Mouse (Mus musculus) ES-Bruce4 (cell line): Measurements from ENCODE around the gene Rpl35a. TPM values are rescaled to one million over a fixed set of nuclear protein-coding genes. Genes with fewer than 3 reads are reported as not detected.
A peak's percentile ranks its signal among the peaks of the same experiment; 100 is the strongest.
"Not testable (repeated sequence)": the region's sequence is repeated elsewhere in the genome, so short reads cannot be mapped to it uniquely, and the experiment has no call there.

ENCODE experiments used
- H3K27ac ChIP-seq: 2 replicates; pipeline ENCODE4 v1.5.1; 2012; ENCODE audit warnings: low read length, inconsistent platforms; ENCODE audit not compliant: insufficient read depth
- H3K27me3 ChIP-seq: 2 replicates; pipeline ENCODE4 v1.6.1; 2012; ENCODE audit warnings: mild to moderate bottlenecking, low read length, inconsistent platforms; ENCODE audit not compliant: control insufficient read depth, poor library complexity, insufficient read depth, severe bottlenecking
- H3K36me3 ChIP-seq: 2 replicates; pipeline ENCODE4 v1.6.1; 2012; ENCODE audit warnings: inconsistent platforms, mild to moderate bottlenecking, low read length, moderate library complexity; ENCODE audit not compliant: control insufficient read depth, poor library complexity, insufficient read depth, severe bottlenecking
- H3K4me1 ChIP-seq: one replicate; pipeline ENCODE4 v1.8.1; 2011; ENCODE audit warnings: low read length; ENCODE audit not compliant: control insufficient read depth, insufficient read depth
- H3K4me3 ChIP-seq: 2 replicates; pipeline ENCODE4 v1.5.1; 2011; ENCODE audit warnings: low read depth, mild to moderate bottlenecking, low read length
- H3K9ac ChIP-seq: 2 replicates; pipeline ENCODE4 v1.6.1; 2012; ENCODE audit warnings: low read depth, mild to moderate bottlenecking, inconsistent platforms; ENCODE audit not compliant: poor library complexity, severe bottlenecking
- H3K9me3 ChIP-seq: replicated peaks from 2 replicates; pipeline ENCODE4 v1.6.1; 2012; ENCODE audit warnings: mild to moderate bottlenecking, low read length, inconsistent platforms; ENCODE audit not compliant: control insufficient read depth, poor library complexity, insufficient read depth, severe bottlenecking
- CTCF ChIP-seq: IDR thresholded peaks from one replicate; pipeline ENCODE4 v1.8.1; 2011; ENCODE audit warnings: low read depth, low read length
- EP300 ChIP-seq: IDR thresholded peaks from 2 replicates; pipeline ENCODE4 v1.6.1; 2011; ENCODE audit warnings: low read depth, low read length; ENCODE audit not compliant: insufficient read depth
- POLR2A ChIP-seq: IDR thresholded peaks from one replicate; pipeline ENCODE4 v1.8.1; 2011; ENCODE audit warnings: low read length; ENCODE audit not compliant: insufficient read depth
- polyA plus RNA-seq: library from polyadenylated mRNA; stranded (reverse); fragments of >200 nt; gene quantifications from 2 replicates; pipeline ENCODE4 v1.2.4, GENCODE M21; 2011; ENCODE audit warnings: low read depth; ENCODE audit not compliant: missing spikeins, insufficient read depth, insufficient read length

Gene Rpl35a
- polyA plus RNA-seq, 1 experiment: 1,499 TPM

DNA sequence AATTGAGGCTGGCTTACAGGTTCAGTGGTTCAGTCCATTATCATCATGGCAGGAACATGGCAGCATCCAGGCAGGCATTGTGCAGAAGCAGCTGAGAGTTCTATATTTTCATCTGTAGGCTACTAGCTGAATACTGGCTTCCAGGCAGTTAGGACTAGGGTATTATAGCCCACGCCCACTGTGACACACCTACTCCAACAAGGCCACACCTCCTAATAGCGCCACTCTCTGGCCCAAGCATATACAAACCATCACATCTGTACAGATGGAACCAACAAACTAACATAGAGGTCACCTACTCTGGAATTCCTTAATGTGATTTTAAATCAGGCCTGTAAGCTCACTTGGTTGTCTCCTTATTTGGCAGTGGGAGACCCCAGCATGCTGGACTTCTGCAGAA is 7.6 kb upstream of the Rpl35a start:
- TF ChIP-seq EP300 (no peak), POLR2A (no peak), CTCF (no peak)
- no peak overlapping the region for H3K4me3 ChIP-seq
- no peaks in the 10 kb centered on the region for H3K9me3 ChIP-seq
- H3K36me3 ChIP-seq: no peaks in the 10 kb centered on the region
- no peak overlapping the region for H3K9ac ChIP-seq
- H3K27ac ChIP-seq: no peak overlapping the region
- no peaks in the 10 kb centered on the region for H3K27me3 ChIP-seq
- H3K4me1 ChIP-seq: no peaks in the 10 kb centered on the region

- Histone ChIP-seq H3K9ac (no peak overlapping the region), H3K27ac (no peak overlapping the region), H3K4me3 (0 out of 2 replicates have a peak overlapping the region, but pooled peaks have one; percentile 15), H3K9me3 (no peaks in the 10 kb centered on the region), H3K36me3 (no peaks in the 10 kb centered on the region), H3K4me1 (no peaks in the 10 kb centered on the region), H3K27me3 (no peaks in the 10 kb centered on the region)
- no peak for TF ChIP-seq CTCF
- no peak for TF ChIP-seq EP300
- TF ChIP-seq POLR2A: no peak
Observed at GRCm38 (mm10) chr16:33049809-33050208, 6.4 kb upstream of the Rpl35a start.

- no peak overlapping the region for H3K9ac ChIP-seq
- H3K4me3 ChIP-seq: no peak overlapping the region
- H3K9me3 ChIP-seq: no peaks in the 10 kb centered on the region
- no peak for TF ChIP-seq CTCF
- TF ChIP-seq POLR2A: no peak
- TF ChIP-seq EP300: no peak
- no peaks in the 10 kb centered on the region for H3K4me1 ChIP-seq
- H3K27me3 ChIP-seq: no peaks in the 10 kb centered on the region
- no peak overlapping the region for H3K27ac ChIP-seq
- H3K36me3 ChIP-seq: peaks cover 11% of the 10 kb centered on the region
Observed at GRCm38 (mm10) chr16:33053141-33053540, 3.1 kb upstream of the Rpl35a start.

- H3K27ac ChIP-seq, H3K4me1 ChIP-seq, H3K9ac ChIP-seq, H3K4me3 ChIP-seq, H3K9me3 ChIP-seq, H3K27me3 ChIP-seq: not testable (repeated sequence)
- peaks cover 29% of the 10 kb centered on the region for H3K36me3 ChIP-seq
Observed at GRCm38 (mm10) chr16:33054927-33055326, 1.3 kb upstream of the Rpl35a start.

GRCm38 (mm10) chr16:33055655-33056054 is 598 bp upstream of the Rpl35a start:
- Histone ChIP-seq H3K27me3 (no peaks in the 10 kb centered on the region), H3K4me1 (no peaks in the 10 kb centered on the region), H3K4me3 (peak overlapping the region; percentile 100), H3K9ac (peak overlapping the region; percentile 96), H3K9me3 (no peaks in the 10 kb centered on the region), H3K27ac (no peak overlapping the region), H3K36me3 (peaks cover 36% of the 10 kb centered on the region)
- TF ChIP-seq POLR2A (no peak), EP300 (no peak), CTCF (no peak)

- Histone ChIP-seq H3K27ac (peak overlapping the region; percentile 32), H3K27me3 (no peaks in the 10 kb centered on the region), H3K36me3 (peaks cover 39% of the 10 kb centered on the region), H3K4me1 (no peaks in the 10 kb centered on the region), H3K9ac (peak overlapping the region; percentile 96), H3K9me3 (no peaks in the 10 kb centered on the region), H3K4me3 (peak overlapping the region; percentile 100)
- no peak for TF ChIP-seq CTCF
- TF ChIP-seq POLR2A: no peak
- no peak for TF ChIP-seq EP300
Observed at GRCm38 (mm10) chr16:33056786-33057185, 533 bp downstream of the Rpl35a start.

GRCm38 (mm10) chr16:33058033-33058432 is 1.8 kb downstream of the Rpl35a start:
- Histone ChIP-seq H3K27ac (peak overlapping the region; percentile 57), H3K27me3 (no peaks in the 10 kb centered on the region), H3K9me3 (no peaks in the 10 kb centered on the region), H3K4me3 (peak overlapping the region; percentile 100), H3K9ac (peak overlapping the region; percentile 96), H3K4me1 (no peaks in the 10 kb centered on the region), H3K36me3 (peaks cover 39% of the 10 kb centered on the region)
- no peak for TF ChIP-seq EP300
- no peak for TF ChIP-seq CTCF
- no peak for TF ChIP-seq POLR2A

DNA sequence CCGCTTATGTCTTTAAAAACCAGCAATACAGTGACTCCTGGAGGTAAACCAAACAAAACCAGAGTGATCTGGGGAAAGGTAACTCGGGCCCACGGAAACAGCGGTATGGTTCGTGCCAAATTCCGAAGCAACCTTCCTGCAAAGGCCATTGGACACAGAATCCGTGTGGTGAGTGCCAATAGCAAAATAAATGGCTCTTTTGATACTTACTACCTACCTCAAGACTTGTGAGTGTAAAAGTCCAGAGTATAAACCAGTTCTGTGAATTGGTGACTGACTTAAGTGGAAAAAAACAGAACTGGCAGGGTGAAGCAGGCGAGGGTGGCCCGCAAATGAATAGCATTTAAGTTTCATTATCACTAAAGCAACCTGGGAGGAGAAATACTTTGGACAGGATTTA is 2.4 kb downstream of the Rpl35a start:
- Histone ChIP-seq H3K9ac (peak overlapping the region; percentile 96), H3K27ac (peak overlapping the region; percentile 39; the same call in 1 of the 2 replicates), H3K36me3 (peaks cover 39% of the 10 kb centered on the region)
- H3K9me3 ChIP-seq, H3K4me3 ChIP-seq, H3K27me3 ChIP-seq, H3K4me1 ChIP-seq: not testable (repeated sequence)
